Mouse (Mus musculus) midbrain, embryonic 11.5 days (tissue): ENCODE results near the gene Actr8. TPM values are rescaled to one million over a fixed set of nuclear protein-coding genes. Genes with fewer than 3 reads are reported as not detected.

ENCODE experiments used
- ATAC-seq: fragments of 200-750 bp; cut with Nextera tagmentation; 2 replicates; pipeline ENCODE4 v1.8.0; 2017; ENCODE audit warnings: moderate TSS enrichment, moderate library complexity; ENCODE audit not compliant: low FRiP score
- DNase-seq: peaks from one replicate; pipeline ENCODE4 v3.0.0; 2015; ENCODE audit warnings: low spot score; ENCODE audit errors: missing footprints
- H3K27ac ChIP-seq: fragments of 300-500 bp; sonication (generic); 2 replicates; pipeline ENCODE4 v1.5.1; 2014; ENCODE audit warnings: low read depth, low read length
- H3K27me3 ChIP-seq: fragments of 300-500 bp; sonication (generic); 2 replicates; pipeline ENCODE4 v1.6.1; 2014; ENCODE audit warnings: mild to moderate bottlenecking, low read length, moderate library complexity, mixed read lengths; ENCODE audit not compliant: control insufficient read depth, insufficient read depth
- H3K36me3 ChIP-seq: fragments of 300-500 bp; sonication (generic); 2 replicates; pipeline ENCODE4 v1.6.1; 2014; ENCODE audit warnings: mild to moderate bottlenecking, low read length, moderate library complexity, mixed read lengths; ENCODE audit not compliant: control insufficient read depth, insufficient read depth
- H3K4me1 ChIP-seq: fragments of 300-500 bp; sonication (generic); 2 replicates; pipeline ENCODE4 v1.6.1; 2014; ENCODE audit warnings: low read length; ENCODE audit not compliant: control insufficient read depth, insufficient read depth
- H3K4me2 ChIP-seq: fragments of 300-500 bp; sonication (generic); 2 replicates; pipeline ENCODE4 v1.6.1; 2014; ENCODE audit warnings: mild to moderate bottlenecking, moderate library complexity
- H3K4me3 ChIP-seq: fragments of 300-500 bp; sonication (generic); 2 replicates; pipeline ENCODE4 v1.5.1; 2014; ENCODE audit warnings: low read depth, low read length
- H3K9ac ChIP-seq: fragments of 300-500 bp; sonication (generic); 2 replicates; pipeline ENCODE4 v1.6.1; 2014; ENCODE audit warnings: low read length
- H3K9me3 ChIP-seq: fragments of 300-500 bp; sonication (generic); 2 replicates; pipeline ENCODE4 v1.6.1; 2016; ENCODE audit warnings: low read length; ENCODE audit not compliant: control insufficient read depth
- WGBS: fragments of 180-500 bp; shearing (Covaris S2); extraction: QIAGEN DNeasy Blood & Tissue Kit; methylation state at CpG from one replicate; pipeline ENCODE4 v1.1.7; 2014; 5-methylcytosine and 5-hydroxymethylcytosine counted together
- polyA plus RNA-seq: library from polyadenylated mRNA; unstranded; fragments of >200 nt; fragmentation: Nextera tagmentation; extraction: Ambion mirVana; gene quantifications from 2 replicates; pipeline ENCODE4 v1.2.1, GENCODE M21; 2014

Gene Actr8
- polyA plus RNA-seq, 1 experiment from 2014 or later = 77.6 TPM

DNA sequence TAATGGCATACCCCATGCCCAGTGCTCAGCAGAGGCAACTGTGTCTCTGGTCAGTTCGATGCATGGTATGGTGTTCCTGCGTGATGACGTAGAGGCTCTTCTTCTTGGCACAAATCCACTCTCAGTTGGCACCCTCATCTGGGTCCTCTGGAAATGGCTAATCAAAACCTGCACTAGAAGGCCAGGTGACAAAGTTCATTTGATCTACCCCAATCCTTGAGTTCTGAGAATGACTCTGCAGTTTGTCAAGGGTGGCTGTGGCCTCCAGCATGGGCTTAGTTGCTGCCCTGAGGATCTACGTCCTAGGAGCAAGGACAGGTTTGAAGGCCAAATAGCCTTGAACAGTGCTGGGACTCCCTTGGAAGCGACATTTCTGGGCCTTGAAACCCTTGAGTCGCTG is 40.7 kb downstream of the Actr8 start:
- Histone ChIP-seq H3K4me3 (no peak overlapping the region), H3K4me2 (no peak overlapping the region)

DNA sequence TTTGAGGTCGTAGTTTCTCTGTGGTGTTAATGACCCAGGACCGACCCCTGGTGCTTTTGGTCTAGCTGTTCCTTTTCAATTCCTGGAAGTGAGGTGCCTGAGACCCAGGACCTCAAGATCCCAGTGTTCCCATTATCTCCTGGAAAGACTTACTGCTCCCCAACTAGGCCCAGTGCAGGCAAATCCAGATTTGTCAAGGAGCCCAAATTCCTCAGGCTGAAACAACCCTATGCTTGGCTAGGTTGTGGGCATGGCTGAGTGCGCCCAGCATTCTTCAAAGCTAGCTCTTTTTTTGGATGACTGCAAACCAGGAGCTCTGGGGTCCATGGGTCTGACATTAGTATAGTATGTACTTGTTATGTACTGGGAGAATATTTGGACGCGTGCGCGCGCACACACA is 41.2 kb downstream of the Actr8 start:
- Histone ChIP-seq H3K4me1 (no peaks in the 10 kb centered on the region), H3K4me2 (no peak overlapping the region), H3K9ac (no peak overlapping the region), H3K9me3 (no peaks in the 10 kb centered on the region), H3K4me3 (no peak overlapping the region), H3K27me3 (no peaks in the 10 kb centered on the region), H3K27ac (no peak overlapping the region), H3K36me3 (no peaks in the 10 kb centered on the region)
- WGBS = 90% methylated on average over 8 of the region's 8 CpGs
- no peak for ATAC-seq
- no peak for DNase-seq

More for the DNA sequence above, 40.7 kb downstream of the Actr8 start:
- no peaks in the 10 kb centered on the region for H3K27me3 ChIP-seq
- 94% methylated on average over 6 of the region's 6 CpGs for WGBS
- no peaks in the 10 kb centered on the region for H3K9me3 ChIP-seq
- no peaks in the 10 kb centered on the region for H3K36me3 ChIP-seq
- DNase-seq = no peak
- no peaks in the 10 kb centered on the region for H3K4me1 ChIP-seq
- no peak for ATAC-seq
- no peak overlapping the region for H3K9ac ChIP-seq
- H3K27ac ChIP-seq = no peak overlapping the region

GRCm38 (mm10) chr14:30019792-30020575 is 41.8 kb downstream of the Actr8 start:
- Histone ChIP-seq H3K27me3 (no peaks in the 10 kb centered on the region), H3K9me3 (no peaks in the 10 kb centered on the region), H3K27ac (no peak overlapping the region), H3K4me2 (no peak overlapping the region), H3K4me3 (no peak overlapping the region), H3K9ac (no peak overlapping the region), H3K4me1 (no peaks in the 10 kb centered on the region), H3K36me3 (no peaks in the 10 kb centered on the region)
- no peak for DNase-seq
- ATAC-seq = no peak
- 44% methylated on average over 9 of the region's 9 CpGs for WGBS

- no peak for DNase-seq
- H3K4me1 ChIP-seq = no peaks in the 10 kb centered on the region
- no peak overlapping the region for H3K4me2 ChIP-seq
- no peak for ATAC-seq
- no peaks in the 10 kb centered on the region for H3K27me3 ChIP-seq
- H3K36me3 ChIP-seq = no peaks in the 10 kb centered on the region
- WGBS = 92% methylated on average over 6 of the region's 6 CpGs
- no peaks in the 10 kb centered on the region for H3K9me3 ChIP-seq
- H3K4me3 ChIP-seq = no peak overlapping the region
- H3K9ac ChIP-seq = no peak overlapping the region
- H3K27ac ChIP-seq = no peak overlapping the region
Measured at GRCm38 (mm10) chr14:30022471-30022870, 44.3 kb downstream of the Actr8 start.

- 74% methylated on average over 7 of the region's 7 CpGs for WGBS
- Histone ChIP-seq H3K4me1 (no peaks in the 10 kb centered on the region), H3K9me3 (no peaks in the 10 kb centered on the region), H3K4me3 (no peak overlapping the region), H3K27me3 (no peaks in the 10 kb centered on the region), H3K27ac (no peak overlapping the region), H3K4me2 (no peak overlapping the region), H3K36me3 (no peaks in the 10 kb centered on the region), H3K9ac (no peak overlapping the region)
- DNase-seq (no peak), ATAC-seq (no peak)
Measured at GRCm38 (mm10) chr14:30024387-30024786, 46.2 kb downstream of the Actr8 start.

GRCm38 (mm10) chr14:30027378-30027777 is 49.2 kb downstream of the Actr8 start:
- Histone ChIP-seq H3K4me3 (no peak overlapping the region), H3K9ac (no peak overlapping the region), H3K27ac (no peak overlapping the region), H3K4me2 (no peak overlapping the region), H3K9me3 (no peaks in the 10 kb centered on the region), H3K4me1 (no peaks in the 10 kb centered on the region), H3K27me3 (no peaks in the 10 kb centered on the region), H3K36me3 (no peaks in the 10 kb centered on the region)
- DNase-seq (no peak), ATAC-seq (no peak)
- 39% methylated on average over 2 of the region's 2 CpGs for WGBS

- H3K9ac ChIP-seq = no peak overlapping the region
- ATAC-seq = no peak
- H3K9me3 ChIP-seq = no peaks in the 10 kb centered on the region
- no peaks in the 10 kb centered on the region for H3K27me3 ChIP-seq
- H3K4me1 ChIP-seq = no peaks in the 10 kb centered on the region
- 76% methylated on average over 8 of the region's 8 CpGs for WGBS
- H3K4me2 ChIP-seq = no peak overlapping the region
- DNase-seq = no peak
- no peaks in the 10 kb centered on the region for H3K36me3 ChIP-seq
- H3K27ac ChIP-seq = no peak overlapping the region
- no peak overlapping the region for H3K4me3 ChIP-seq
Measured at GRCm38 (mm10) chr14:30033405-30033804, 55.3 kb downstream of the Actr8 start.

- Histone ChIP-seq H3K4me1 (no peaks in the 10 kb centered on the region), H3K27me3 (no peaks in the 10 kb centered on the region), H3K36me3 (no peaks in the 10 kb centered on the region), H3K4me3 (no peak overlapping the region), H3K9ac (no peak overlapping the region), H3K9me3 (no peaks in the 10 kb centered on the region), H3K27ac (no peak overlapping the region), H3K4me2 (no peak overlapping the region)
- ATAC-seq (no peak), DNase-seq (no peak)
- 90% methylated on average over 18 of the region's 18 CpGs for WGBS
Measured at GRCm38 (mm10) chr14:30038431-30038830, 60.3 kb downstream of the Actr8 start.

DNA sequence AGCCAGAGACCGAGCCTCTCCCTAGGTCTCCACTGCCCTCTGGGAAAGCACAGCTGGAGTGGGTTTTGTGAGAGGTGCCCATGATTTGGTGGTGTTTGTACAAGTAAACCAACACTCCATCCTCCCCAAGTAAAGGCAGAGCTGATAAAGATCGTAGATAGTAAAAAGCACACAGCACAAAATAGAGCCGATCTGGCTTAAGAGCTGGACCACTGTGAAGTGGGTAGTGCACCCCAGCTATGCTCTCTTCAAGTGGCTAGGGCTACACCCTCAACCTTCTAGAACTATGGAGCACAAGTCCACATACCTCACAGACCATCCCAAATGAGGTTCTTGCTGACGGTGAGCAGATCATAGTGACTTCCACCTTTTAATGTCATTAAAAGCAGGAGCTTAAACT is 61.3 kb downstream of the Actr8 start:
- ATAC-seq (no peak), DNase-seq (no peak)
- H3K4me3 ChIP-seq = no peak overlapping the region
- H3K4me1 ChIP-seq = no peaks in the 10 kb centered on the region
- no peak overlapping the region for H3K4me2 ChIP-seq
- H3K9ac ChIP-seq = no peak overlapping the region
- no peaks in the 10 kb centered on the region for H3K27me3 ChIP-seq
- no peaks in the 10 kb centered on the region for H3K9me3 ChIP-seq
- no peaks in the 10 kb centered on the region for H3K36me3 ChIP-seq
- WGBS = 83% methylated on average over 4 of the region's 4 CpGs
- H3K27ac ChIP-seq = no peak overlapping the region
